Mouse (Mus musculus) myocyte (in vitro differentiated cells): Measurements from ENCODE around the gene Serpine1.

ENCODE experiments used
- MAX ChIP-seq: IDR thresholded peaks from one replicate; pipeline ENCODE4 v1.6.1; 2011; ENCODE audit warnings: low read depth, mild to moderate bottlenecking, control low read depth
- POLR2A ChIP-seq: IDR thresholded peaks from one replicate; pipeline ENCODE4 v1.6.1; 2011; ENCODE audit warnings: low read depth, mild to moderate bottlenecking, control low read depth, moderate library complexity; ENCODE audit not compliant: insufficient read length
- REST ChIP-seq: IDR thresholded peaks from one replicate; pipeline ENCODE4 v1.6.1; 2011; ENCODE audit warnings: mild to moderate bottlenecking, control low read depth, moderate library complexity; ENCODE audit not compliant: insufficient read depth, insufficient read length
- TCF12 ChIP-seq: IDR thresholded peaks from one replicate; pipeline ENCODE4 v1.6.1; 2011; ENCODE audit warnings: mild to moderate bottlenecking, control low read depth; ENCODE audit not compliant: poor library complexity, insufficient read depth, severe bottlenecking

DNA sequence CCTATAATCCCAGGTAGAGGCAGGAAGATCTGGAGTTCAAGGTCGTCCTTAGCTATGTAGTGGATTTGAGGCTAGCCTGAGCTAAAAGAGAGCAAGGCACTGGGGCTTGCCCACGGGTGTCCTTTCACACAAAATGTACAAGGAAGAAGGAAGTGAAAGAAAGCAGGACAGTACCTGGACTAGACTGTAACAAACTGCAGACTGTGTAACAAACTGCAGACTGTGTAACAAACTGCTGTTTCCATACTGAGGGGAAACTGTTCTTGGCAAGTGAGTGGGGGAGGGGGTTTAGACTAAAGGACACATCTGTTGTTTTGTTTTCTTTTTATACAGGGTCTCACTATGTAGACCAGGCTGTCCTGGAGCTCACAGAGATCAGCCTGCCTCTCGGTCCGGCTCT is 49.2 kb upstream of the Serpine1 start:
- TF ChIP-seq MAX (no peak), POLR2A (no peak), REST (no peak), TCF12 (no peak)
